Mouse (Mus musculus) heart, adult 2 months (tissue): ENCODE measurements around the gene Slc25a45.

Experiments
- CTCF ChIP-seq: fragments of 200-600 bp; IDR thresholded peaks from 2 replicates; pipeline ENCODE4 v1.8.1; 2022; ENCODE audit warnings: antibody characterized with exemption, mild to moderate bottlenecking, moderate library complexity
- POLR2A ChIP-seq: fragments of 200-500 bp; IDR thresholded peaks from 2 replicates; pipeline ENCODE4 v1.6.1; 2011; ENCODE audit warnings: mild to moderate bottlenecking, low read depth, low read length, control low read depth; ENCODE audit not compliant: insufficient read depth

DNA sequence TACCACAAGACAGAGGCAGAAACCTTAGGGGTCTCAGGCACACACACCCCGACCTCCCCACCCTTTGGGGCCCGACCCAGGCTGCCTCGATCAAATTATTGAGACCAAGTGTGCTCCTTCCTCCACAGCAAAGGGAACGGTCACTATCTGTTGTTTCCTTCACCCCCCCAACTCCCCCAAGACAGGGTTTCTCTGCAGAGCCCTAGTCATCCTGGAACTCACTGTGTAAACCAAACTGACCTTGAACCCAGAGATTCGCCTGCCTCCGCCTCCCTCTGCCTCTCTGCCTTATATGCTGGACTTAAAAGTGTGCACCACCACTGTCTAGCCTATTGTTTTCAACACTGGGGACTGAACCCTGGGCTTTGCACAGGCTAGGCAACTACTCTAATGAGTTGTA, 5.9 kb upstream of the Slc25a45 start:
- TF ChIP-seq CTCF = no peak
- TF ChIP-seq POLR2A = no peak
